Mouse (Mus musculus) retina, embryonic 14.5 days (tissue): ENCODE measurements at regions not wholly inside any gene's neighbourhood (a gene's known extent, or its start where the extent isn't known, plus 50 kb on each side); places are given as distances from the start of the nearest gene placed in this dataset.

Source experiments
- DNase-seq: peaks from one replicate; pipeline ENCODE4 v3.0.0-alpha.2; 2015; ENCODE audit warnings: low spot score

- no peak for DNase-seq
Measured at GRCm38 (mm10) chr8:128559004-128559662, 126.3 kb upstream of the Itgb1 start.

- no peak for DNase-seq
Measured at GRCm38 (mm10) chr8:128560418-128560817, 125.0 kb upstream of the Itgb1 start.

- DNase-seq: no peak
Measured at GRCm38 (mm10) chr8:128561016-128561415, 124.4 kb upstream of the Itgb1 start.

GRCm38 (mm10) chr8:128562625-128563024, 122.8 kb upstream of the Itgb1 start:
- no peak for DNase-seq

GRCm38 (mm10) chr8:128563744-128564143, 121.7 kb upstream of the Itgb1 start:
- DNase-seq: no peak

GRCm38 (mm10) chr8:128572291-128572690, 113.2 kb upstream of the Itgb1 start:
- DNase-seq: no peak

GRCm38 (mm10) chr8:128594114-128594513, 91.3 kb upstream of the Itgb1 start:
- DNase-seq: no peak

- DNase-seq: peak; percentile 12
Measured at GRCm38 (mm10) chr8:128594780-128595179, 90.7 kb upstream of the Itgb1 start.

GRCm38 (mm10) chr8:128605588-128605987, 79.9 kb upstream of the Itgb1 start:
- no peak for DNase-seq

GRCm38 (mm10) chr8:128608876-128609275, 76.6 kb upstream of the Itgb1 start:
- no peak for DNase-seq

- no peak for DNase-seq
Measured at GRCm38 (mm10) chr8:128612607-128613006, 72.8 kb upstream of the Itgb1 start.

GRCm38 (mm10) chr8:128617854-128618253, 67.6 kb upstream of the Itgb1 start:
- no peak for DNase-seq

GRCm38 (mm10) chr8:128619086-128619485, 66.4 kb upstream of the Itgb1 start:
- no peak for DNase-seq
